Mouse (Mus musculus) neural tube, embryonic 10.5 days (tissue): ENCODE measurements at regions not wholly inside any gene's neighbourhood (a gene's known extent, or its start where the extent isn't known, plus 50 kb on each side); places are given as distances from the start of the nearest gene placed in this dataset.
"Not testable (repeated sequence)": the region's sequence is repeated elsewhere in the genome, so short reads cannot be mapped to it uniquely, and the experiment has no call there.

Experiments used
- DNase-seq: peaks from one replicate; pipeline ENCODE4 v3.0.0-alpha.2; 2017; ENCODE audit warnings: low spot score; ENCODE audit errors: extremely low spot score

DNA sequence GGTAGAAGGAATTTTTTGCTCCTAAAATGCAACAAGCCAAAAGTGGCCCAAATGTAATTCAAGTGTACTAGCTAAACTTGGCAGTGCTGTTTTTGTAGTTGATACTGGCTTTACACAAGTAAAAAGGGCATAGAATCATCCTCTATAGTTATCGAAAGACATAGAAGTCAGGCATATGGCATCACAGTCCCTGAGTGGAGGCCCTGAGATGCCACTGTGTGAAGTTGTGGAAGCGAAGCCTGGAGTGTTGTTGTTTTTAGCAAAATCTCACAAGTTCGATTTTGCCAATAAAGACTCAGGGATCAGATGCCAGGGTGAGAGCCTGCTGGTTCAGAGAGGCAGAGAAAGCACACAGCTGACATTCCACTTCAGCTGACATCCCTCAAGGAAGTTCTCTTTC, 121.6 kb upstream of the C9orf72 start:
- DNase-seq, result no peak

DNA sequence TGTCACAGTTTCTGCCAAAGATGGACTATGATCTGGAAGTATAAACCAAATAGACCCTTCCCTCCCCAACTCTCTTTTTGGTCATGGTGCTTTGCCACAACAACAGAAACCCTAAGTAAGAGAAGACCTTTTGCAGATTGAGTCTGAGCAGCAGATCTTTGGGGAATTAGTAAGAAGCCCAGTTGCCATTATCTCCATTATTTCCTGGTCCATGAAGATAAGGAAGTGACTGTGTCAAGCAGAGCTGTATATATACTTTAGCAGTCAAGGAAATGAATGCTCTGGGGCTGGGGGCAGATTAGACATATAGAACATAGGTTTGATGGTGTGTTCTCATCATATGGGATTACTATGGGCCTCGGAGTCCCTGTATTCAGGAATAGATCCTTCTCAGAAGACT, 117.8 kb upstream of the C9orf72 start:
- DNase-seq, result no peak

DNA sequence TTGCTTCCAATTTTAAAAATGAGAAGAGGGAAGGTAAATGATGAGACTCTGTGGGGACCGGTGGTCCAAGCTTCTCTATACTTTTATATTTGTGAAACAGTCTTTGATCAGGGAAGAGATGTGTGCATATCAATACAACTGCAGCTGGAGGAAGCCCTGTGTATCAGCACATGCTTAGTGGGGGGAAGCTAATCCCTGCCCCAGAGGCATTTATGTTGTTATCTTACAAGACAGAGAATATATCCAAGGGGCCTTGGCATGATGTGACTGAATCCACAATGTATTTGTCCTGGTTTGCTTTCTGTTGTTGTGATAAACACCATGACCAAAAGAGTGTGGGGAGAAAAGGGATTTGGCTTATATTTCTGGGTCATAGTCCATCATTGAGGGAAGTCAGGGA, 105.2 kb upstream of the C9orf72 start:
- no peak for DNase-seq

DNA sequence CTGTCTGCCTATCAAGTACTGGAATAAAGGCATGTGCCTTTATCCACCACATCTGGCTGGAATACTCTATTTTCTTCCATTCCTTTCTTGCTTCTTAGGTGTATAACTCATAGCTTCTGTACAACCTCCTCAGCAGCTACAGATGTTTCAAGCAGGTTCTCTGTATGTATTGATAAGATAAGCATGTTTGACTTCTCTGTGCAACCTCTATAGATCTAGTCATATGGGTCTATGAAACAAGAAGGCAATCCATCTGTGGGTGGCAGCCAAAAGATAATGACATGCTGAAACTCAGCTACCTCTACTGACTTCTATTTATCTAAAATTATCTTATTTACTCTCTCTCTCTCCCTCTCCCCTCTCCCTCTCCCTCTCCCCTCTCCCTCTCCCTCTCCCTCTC, 99.3 kb upstream of the C9orf72 start:
- DNase-seq, result no peak

DNA sequence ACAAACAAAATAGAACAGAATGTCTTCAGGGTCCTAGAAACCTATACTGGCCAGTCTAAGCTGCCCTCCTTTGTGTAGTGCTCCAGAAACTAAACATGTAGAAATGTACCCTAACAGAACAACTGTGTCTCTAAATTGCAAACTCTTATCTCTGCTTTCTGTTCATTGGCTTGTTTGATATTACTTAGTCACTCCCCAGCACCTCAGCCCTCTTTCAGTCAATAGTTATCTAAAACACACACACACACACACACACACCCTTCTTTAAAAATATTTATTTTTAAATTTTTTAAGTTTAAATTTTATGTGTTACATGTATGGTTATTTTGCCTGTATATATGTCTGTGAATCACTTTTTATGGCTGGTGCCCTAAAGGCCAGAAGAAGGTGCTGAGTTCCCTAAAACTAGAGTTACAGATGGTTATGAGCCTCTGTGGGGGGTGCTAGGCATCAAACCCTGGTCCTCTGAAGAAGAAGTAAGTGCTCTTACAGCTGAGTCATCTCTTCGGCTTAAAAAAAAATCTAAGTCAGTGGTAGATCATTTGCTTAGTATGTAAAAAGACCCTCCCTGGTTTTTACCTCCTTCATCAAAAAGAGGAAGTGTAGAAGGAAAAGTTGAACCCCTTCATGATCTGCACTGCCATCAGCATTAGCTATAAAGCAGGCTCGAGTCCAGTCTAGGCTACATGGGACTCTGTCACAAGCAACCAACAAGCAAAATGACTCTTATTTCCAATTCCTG, 96.6 kb upstream of the C9orf72 start:
- no peak for DNase-seq

DNA sequence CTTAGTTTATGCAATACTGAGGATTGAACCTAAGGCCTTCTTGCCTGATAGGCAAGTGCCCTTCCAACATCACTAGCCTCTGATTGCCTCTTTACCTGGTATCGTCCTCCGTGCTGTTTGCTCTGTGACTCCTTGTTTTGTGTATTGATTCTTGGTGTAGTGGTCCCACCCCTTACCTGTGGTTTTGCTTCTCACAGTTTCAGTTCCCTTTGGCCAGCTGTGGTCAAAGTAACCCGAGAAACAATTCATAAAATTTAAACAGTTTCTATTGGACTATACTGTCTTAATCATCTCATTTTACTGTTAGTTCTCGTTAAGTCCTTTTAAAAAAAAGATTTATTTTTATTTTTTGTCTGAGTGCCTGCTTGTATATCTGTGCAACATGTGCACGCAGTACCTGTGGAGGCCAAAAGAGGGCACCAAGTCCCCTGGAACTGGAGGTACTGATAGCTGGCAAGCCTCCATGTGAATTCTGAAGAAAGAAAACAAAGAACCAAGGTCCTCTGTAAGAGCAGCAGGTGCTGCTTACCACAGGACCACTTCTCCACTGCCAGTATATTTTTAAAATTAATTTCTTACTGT, 84.5 kb upstream of the C9orf72 start:
- DNase-seq, result peak; percentile 47

DNA sequence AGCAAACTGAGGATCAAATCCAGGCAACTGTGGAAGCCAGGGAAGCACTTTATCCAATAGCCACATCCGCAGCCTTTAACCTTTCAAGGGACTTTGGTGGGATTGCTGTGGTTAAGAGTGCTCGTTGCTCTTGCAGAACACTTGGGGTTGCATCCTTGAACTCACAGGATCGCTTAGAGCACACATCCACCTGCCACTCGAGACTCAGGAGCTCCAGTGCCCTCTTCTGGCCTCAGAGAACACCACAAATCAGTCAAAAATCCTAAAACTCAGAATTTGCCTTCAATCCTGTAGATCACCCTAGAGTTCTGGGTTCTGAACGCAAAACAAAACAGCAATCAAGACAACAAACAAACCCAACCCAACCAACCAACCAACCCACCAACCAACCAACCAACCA, 82.2 kb upstream of the C9orf72 start:
- DNase-seq, result no peak

DNA sequence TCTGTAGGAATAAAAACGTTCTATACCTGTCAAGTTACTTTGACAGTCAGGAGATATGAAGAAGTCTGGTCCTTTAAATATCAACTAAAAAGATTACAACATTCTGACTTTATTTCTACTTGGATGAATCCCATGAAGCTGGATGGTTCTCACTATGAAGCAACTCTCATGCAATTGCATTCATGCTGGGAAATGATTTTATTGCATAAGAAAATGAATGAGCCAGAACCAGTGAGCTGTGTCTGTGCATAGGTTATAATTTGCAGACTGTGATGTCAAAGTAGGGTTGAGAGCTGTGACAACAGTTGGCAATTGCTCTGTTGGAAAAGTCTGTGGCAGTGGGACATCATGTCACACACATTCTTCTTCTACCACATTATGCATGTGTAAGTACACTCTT, 79.2 kb upstream of the C9orf72 start:
- DNase-seq, result no peak

DNA sequence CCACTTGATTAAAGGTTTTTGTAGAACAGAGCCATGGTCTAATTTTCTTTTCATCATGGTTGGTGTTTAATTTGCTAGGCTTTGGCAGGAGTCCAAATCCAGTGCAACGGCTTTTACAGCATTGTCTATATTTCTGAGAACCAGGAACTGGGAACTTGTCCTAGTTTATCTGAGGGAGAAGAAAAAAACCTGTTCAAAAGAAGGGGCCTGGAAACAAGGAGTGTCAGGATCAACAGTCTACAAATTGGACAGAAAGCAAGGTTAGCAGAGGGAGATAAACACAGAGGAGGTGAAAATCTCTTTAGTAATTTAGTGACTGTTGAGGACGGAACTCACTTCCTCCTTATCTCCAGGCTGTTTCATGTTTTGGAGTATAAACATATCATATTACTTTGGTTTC, 74.9 kb upstream of the C9orf72 start:
- DNase-seq, result no peak

DNA sequence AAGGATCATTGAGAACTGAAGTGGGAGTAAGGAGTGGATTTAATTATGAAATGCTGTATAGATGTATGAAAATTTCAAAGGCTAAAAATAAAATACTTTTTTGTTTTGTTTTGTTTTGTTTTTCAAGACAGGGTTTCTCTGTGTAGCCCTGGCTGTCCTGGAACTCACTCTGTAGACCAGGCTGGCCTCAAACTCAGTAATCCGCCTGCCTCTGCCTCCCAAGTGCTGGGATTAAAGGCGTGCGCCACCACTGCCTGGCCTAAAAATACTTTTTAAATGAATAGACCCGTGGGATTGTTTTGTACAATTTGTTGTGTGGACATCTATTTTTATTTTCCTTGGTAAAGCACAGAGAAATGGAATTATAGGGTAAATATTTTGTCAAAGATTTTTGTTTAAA, 74.4 kb upstream of the C9orf72 start:
- not testable (repeated sequence) for DNase-seq

DNA sequence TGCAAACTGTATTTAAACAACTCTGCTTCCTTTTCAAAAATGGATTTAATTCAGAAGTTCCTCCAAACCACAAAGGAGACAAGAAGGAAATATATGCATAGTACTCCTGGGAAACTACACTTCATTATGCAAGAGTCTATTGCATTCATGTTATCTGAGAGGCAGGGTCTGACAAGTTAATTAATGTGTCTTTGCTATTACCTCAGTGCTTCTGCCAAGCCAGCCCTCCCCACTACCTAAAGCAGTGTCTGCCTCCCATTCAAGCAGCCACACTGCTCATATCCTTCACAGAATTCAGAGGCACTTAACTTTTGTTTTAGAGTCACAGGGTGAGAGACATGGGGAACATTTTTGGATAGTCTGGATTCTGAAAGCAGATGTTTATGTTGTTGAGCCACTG, 58.6 kb upstream of the C9orf72 start:
- no peak for DNase-seq
